Mouse (Mus musculus) small intestine, adult 2 months (tissue): ENCODE measurements around the gene 6030468B19Rik. TPM values are rescaled to one million over a fixed set of nuclear protein-coding genes. Genes with fewer than 3 reads are reported as not detected.
"Not testable (repeated sequence)": the region's sequence is repeated elsewhere in the genome, so short reads cannot be mapped to it uniquely, and the experiment has no call there.

Experiments used
- H3K27ac ChIP-seq: fragments of 200-500 bp; 2 replicates; pipeline ENCODE4 v1.5.1; 2012; ENCODE audit warnings: low read depth, low read length, control low read depth, inconsistent platforms; ENCODE audit not compliant: insufficient read depth
- H3K27me3 ChIP-seq: fragments of 200-500 bp; 2 replicates; pipeline ENCODE4 v1.6.1; 2012; ENCODE audit warnings: mild to moderate bottlenecking, moderate library complexity, low read length, inconsistent platforms; ENCODE audit not compliant: control insufficient read depth, insufficient read depth
- H3K36me3 ChIP-seq: fragments of 200-500 bp; 2 replicates; pipeline ENCODE4 v1.6.1; 2012; ENCODE audit warnings: mild to moderate bottlenecking, low read length, control low read depth, inconsistent platforms; ENCODE audit not compliant: control insufficient read depth, insufficient read depth
- H3K4me1 ChIP-seq: fragments of 200-500 bp; 2 replicates; pipeline ENCODE4 v1.6.1; 2012; ENCODE audit warnings: low read length, inconsistent platforms, mixed read lengths; ENCODE audit not compliant: control insufficient read depth, insufficient read depth, insufficient read length
- H3K4me3 ChIP-seq: fragments of 200-500 bp; 2 replicates; pipeline ENCODE4 v1.5.1; 2012; ENCODE audit warnings: low read depth, mild to moderate bottlenecking, control low read depth, inconsistent platforms, low read length, moderate library complexity
- CTCF ChIP-seq: fragments of 200-500 bp; IDR thresholded peaks from 2 replicates; pipeline ENCODE4 v1.5.1; 2012; ENCODE audit warnings: low read depth, mild to moderate bottlenecking, control low read depth, inconsistent platforms, low read length, moderate library complexity, mixed read lengths; ENCODE audit not compliant: insufficient replicate concordance, insufficient read length; ENCODE audit errors: extremely low read depth
- POLR2A ChIP-seq: fragments of 200-500 bp; IDR thresholded peaks from 2 replicates; pipeline ENCODE4 v1.6.1; 2012; ENCODE audit warnings: low read depth, mild to moderate bottlenecking, control low read depth, inconsistent platforms, low read length, moderate library complexity
- WGBS: fragments of 180-500 bp; shearing (Covaris S2); methylation state at CpG from one replicate; pipeline ENCODE4 v1.1.7; 2018; 5-methylcytosine and 5-hydroxymethylcytosine counted together
- polyA plus RNA-seq: library from polyadenylated mRNA; depleted of rRNA; stranded (reverse); fragments of >200 nt; gene quantifications from 2 replicates; pipeline ENCODE4 v1.2.3, GENCODE M21; 2012

6030468B19Rik gene
- polyA plus RNA-seq, 1 experiment = 0.47 TPM

DNA sequence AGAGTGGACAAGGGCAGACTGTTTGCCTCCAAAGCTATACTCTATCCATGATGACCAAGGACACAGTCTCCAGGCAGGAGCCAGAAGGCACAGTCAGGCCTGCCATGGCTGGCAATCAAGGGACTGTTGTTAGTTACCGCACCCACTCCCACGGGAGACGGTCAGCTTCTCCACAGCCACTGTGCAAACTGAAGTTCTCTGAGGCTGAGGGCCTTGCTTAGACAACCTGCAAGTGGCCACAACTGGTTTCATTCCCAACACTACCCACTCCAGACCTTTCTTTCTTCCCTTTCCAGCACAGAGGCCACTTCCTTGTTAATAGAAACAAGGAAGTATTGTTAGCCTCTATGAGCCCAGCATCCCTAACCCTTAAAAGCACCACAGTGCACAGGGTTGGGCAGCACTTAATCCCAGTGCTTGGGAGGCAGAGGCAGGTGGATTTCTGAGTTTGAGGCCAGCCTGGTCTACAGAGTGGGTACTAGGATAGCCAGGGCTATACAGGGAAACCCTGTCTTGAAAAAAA, 5.8 kb downstream of the 6030468B19Rik start:
- no peak for TF ChIP-seq POLR2A
- TF ChIP-seq CTCF = no peak
- Histone ChIP-seq H3K4me3 (no peak overlapping the region), H3K36me3 (no peaks in the 10 kb centered on the region), H3K27ac (no peak overlapping the region), H3K27me3 (no peaks in the 10 kb centered on the region), H3K4me1 (peaks cover 4% of the 10 kb centered on the region; the same call in 1 of the 2 replicates)
- WGBS = 63% methylated on average over 3 of the region's 3 CpGs

DNA sequence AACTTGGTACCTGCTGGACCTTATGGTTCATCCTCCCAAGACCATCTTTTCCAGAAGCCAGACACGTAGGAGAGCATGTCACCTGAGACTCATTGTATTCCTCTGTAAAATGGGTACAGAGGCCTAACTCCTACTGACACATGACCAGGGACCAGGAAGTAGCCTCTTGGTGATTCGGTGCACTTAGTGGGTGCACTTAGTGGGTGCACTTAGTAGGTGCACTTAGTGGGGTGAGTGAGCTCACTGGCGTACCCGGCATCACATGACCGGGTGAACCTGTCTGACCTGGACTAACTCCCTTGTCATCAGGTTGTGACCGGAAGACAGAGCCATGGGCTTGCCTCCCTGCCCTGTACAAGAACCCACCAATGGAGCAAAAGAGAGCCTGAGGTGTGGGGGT, 9.3 kb downstream of the 6030468B19Rik start:
- H3K4me1 ChIP-seq = peaks cover 10% of the 10 kb centered on the region; the same call in 1 of the 2 replicates
- no peaks in the 10 kb centered on the region for H3K36me3 ChIP-seq
- no peak for TF ChIP-seq POLR2A
- TF ChIP-seq CTCF = no peak
- no peaks in the 10 kb centered on the region for H3K27me3 ChIP-seq
- no peak overlapping the region for H3K27ac ChIP-seq
- no peak overlapping the region for H3K4me3 ChIP-seq
- 91% methylated on average over 6 of the region's 6 CpGs for WGBS

DNA sequence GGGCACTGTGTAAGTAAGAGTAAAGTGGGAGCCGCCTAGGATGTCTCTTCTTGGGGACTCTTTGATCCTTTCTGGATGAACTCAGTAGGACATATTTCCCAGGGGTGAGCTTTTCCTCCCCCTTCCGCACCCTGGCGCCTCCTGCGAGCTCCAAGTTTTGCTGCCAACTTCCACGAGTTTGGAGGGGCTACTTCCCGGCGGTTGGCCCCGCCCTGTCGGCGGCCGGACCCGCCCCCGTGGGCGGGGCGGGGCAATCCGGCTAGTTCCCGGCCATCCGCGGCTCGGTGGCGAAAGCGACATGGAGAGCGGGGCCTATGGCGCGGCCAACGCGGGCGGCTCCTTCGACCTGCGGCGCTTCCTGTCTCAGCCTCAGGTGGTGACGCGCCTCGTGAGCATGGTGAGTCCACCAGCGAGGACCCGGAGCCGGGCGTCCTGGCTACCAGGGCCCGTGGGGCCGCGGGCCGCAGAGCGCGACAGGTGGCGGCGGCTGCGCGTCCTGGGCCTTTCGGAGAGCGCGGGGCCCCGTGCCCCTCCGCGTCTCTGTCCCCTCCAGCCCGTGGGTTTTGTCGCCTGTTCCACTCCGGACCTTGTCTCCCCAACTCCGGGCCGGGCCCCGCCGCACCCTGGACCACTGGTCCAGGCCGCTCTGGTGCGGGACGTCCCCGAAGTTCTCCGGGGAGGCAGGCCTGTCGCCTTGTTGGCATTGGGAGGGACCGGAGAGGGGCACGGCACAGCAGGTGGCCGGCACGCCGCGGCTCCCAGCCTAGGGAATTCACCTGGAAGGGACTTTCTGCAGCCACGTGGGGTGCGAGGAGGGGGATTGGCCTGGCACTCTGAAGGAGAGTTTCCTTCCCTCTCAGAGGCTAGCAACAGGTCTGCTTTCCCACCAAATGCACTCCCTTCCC, 12.2 kb downstream of the 6030468B19Rik start, which contains the start of the genes Gm20708 and Syngr2:
Gene Gm20708, plus strand, starts transcription at position 262 of the 905 bp plus-strand sequence.
Gene Syngr2, plus strand, starts transcription at position 262 of the 905 bp plus-strand sequence.
- Histone ChIP-seq H3K4me1 (peaks cover 19% of the 10 kb centered on the region), H3K27me3 (no peaks in the 10 kb centered on the region), H3K36me3 (peaks cover 17% of the 10 kb centered on the region), H3K4me3 (peak within 1 kb of the TSS; percentile 92), H3K27ac (peak within 1 kb of the TSS; percentile 88)
- TF ChIP-seq POLR2A (peak; percentile 61; the same call in 1 of the 2 replicates), CTCF (no peak)
- WGBS = under 1% methylated on average over 75 of the region's 75 CpGs

DNA sequence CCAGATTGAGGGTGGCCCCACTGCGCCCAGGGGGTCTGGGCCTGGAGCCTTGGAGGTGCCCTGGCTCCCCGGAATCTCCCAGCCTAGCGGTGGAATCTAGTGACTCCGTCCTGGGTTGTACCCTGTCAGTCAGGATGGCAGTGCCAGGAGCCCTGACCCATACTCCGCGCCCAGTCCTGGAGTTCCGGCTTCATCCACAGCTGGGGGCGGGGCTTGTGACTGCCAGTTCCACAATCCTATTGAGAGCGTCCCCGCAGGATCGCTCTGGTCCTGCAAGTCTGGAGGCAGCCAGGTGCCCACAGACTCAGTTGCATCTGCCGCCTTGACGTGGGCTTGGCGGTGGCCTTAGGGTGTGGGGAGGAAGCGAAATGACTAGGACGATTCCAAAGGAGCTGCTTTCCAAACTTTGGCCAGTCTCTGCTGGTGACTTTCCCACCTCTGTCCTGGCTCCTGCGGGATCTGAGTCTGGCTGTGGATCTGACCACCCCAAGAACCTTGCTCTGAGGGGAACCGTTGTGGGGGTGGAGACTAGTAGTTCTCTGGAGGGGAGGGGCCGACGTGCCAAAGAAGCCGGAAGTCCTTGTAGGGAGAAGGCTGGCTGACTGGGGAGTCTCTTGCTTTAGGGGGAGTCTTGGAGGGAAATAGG, 13.1 kb downstream of the 6030468B19Rik start:
- TF ChIP-seq POLR2A (peak; percentile 49), CTCF (peak; percentile 22; the same call in 1 of the 2 replicates)
- H3K36me3 ChIP-seq = peaks cover 21% of the 10 kb centered on the region
- WGBS = under 1% methylated on average over 21 of the region's 21 CpGs
- H3K4me1 ChIP-seq = peaks cover 25% of the 10 kb centered on the region
- H3K27me3 ChIP-seq = no peaks in the 10 kb centered on the region
- H3K4me3 ChIP-seq = peak overlapping the region; percentile 92
- H3K27ac ChIP-seq = peak overlapping the region; percentile 88

DNA sequence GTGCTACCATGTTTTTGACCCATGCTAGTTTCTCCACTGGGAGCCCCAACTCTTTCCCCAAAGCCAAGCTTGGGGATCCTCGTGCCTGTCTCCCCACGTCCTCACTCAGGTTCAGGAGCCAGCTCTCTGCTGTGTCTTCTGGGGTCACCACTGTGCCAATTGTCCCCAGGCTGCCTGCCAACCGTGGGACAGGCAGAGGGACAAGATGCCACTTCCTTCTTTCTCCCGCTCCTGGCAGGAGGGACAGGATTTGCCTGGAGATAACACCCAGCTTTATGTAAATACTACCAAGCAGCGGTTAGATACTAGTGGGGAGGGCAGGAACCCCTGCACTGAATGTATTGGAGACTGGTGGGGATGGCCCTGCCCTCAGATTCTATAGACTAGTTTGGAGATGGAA, 16.4 kb downstream of the 6030468B19Rik start:
- Histone ChIP-seq H3K27ac (peak overlapping the region; percentile 27), H3K4me3 (no peak overlapping the region), H3K36me3 (peaks cover 35% of the 10 kb centered on the region), H3K27me3 (no peaks in the 10 kb centered on the region), H3K4me1 (peaks cover 39% of the 10 kb centered on the region)
- WGBS = 20% methylated on average over 5 of the region's 5 CpGs
- TF ChIP-seq POLR2A = no peak
- TF ChIP-seq CTCF = no peak

DNA sequence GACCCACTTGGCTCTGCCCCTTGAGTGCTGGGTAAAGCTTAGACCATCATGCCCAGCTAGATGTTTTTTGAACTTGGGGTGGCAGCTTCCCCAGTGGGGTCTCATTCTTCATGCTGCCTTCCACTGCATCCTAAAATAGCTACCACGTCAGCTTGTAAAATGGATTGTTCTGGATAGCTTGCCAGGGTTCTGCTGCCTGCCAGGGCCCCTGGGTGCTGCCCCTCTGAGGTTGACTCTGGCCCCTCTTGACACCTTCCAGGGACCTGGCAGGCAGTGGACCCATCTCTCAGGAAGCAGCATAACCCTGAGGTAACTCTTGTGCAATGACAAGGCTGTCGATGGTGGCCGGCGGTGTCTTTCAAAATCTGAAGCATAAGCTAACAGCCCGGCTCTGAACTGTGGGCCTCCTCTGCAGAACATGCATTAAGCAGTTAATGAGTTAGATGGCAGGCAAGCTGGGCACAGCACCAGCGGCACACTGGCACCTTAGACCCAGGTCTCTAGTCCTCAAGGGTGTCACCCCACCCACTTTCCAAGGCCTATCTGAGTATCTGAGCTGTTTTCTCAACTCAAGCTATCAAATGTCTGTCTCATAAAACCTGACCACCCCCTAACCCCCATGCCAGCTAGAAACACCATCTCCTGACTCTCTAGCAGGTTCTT, 17.4 kb downstream of the 6030468B19Rik start:
- Histone ChIP-seq H3K4me3 (no peak overlapping the region), H3K27ac (peak overlapping the region; percentile 27; the same call in 1 of the 2 replicates), H3K27me3 (no peaks in the 10 kb centered on the region), H3K36me3 (peaks cover 37% of the 10 kb centered on the region), H3K4me1 (peaks cover 38% of the 10 kb centered on the region)
- 60% methylated on average over 6 of the region's 6 CpGs for WGBS
- TF ChIP-seq CTCF = no peak
- no peak for TF ChIP-seq POLR2A

DNA sequence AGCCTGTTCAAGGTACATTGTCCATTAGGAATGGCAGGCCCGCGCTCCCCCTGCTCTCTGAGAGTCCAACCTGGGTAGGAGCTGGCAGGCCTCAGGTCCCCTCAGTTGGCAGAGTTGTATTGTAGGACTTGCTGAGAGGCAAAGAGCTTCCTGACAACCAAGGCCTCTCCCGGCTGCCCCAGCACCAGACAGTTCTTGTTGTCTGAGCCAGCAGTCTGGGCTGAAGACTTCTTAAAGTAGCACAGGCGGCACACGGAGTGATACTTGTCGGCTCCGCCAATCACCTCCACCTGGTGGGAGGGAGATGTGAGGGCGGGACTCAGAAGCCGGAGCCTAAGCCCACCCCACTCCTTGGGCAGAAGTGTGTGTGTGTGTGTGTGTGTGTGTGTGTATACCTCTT, 18.4 kb downstream of the 6030468B19Rik start:
- H3K4me3 ChIP-seq, H3K27ac ChIP-seq, H3K27me3 ChIP-seq: not testable (repeated sequence)
- Histone ChIP-seq H3K4me1 (peaks cover 40% of the 10 kb centered on the region), H3K36me3 (peaks cover 43% of the 10 kb centered on the region)
- 71% methylated on average over 9 of the region's 9 CpGs for WGBS
